Mouse (Mus musculus) liver, embryonic 13.5 days (tissue): Measurements from ENCODE around the gene Zc2hc1b. TPM values are rescaled to one million over a fixed set of nuclear protein-coding genes. Genes with fewer than 3 reads are reported as not detected.

Experiments
- ATAC-seq: fragments of 200-750 bp; cut with Nextera tagmentation; 2 replicates; pipeline ENCODE4 v1.8.0; 2017; ENCODE audit warnings: low read depth, mild to moderate bottlenecking, moderate number of reproducible peaks, moderate library complexity
- DNase-seq: peaks from one replicate; pipeline ENCODE4 v3.0.0; 2022
- H3K27ac ChIP-seq: fragments of 300-500 bp; sonication (generic); 2 replicates; pipeline ENCODE4 v1.5.1; 2015; ENCODE audit warnings: moderate library complexity, mild to moderate bottlenecking, inconsistent platforms
- H3K27me3 ChIP-seq: fragments of 300-500 bp; sonication (generic); 2 replicates; pipeline ENCODE4 v1.6.1; 2015; ENCODE audit warnings: mild to moderate bottlenecking, inconsistent platforms
- H3K36me3 ChIP-seq: fragments of 300-500 bp; sonication (generic); 2 replicates; pipeline ENCODE4 v1.6.1; 2015; ENCODE audit warnings: mild to moderate bottlenecking, inconsistent platforms
- H3K4me1 ChIP-seq: fragments of 300-500 bp; sonication (generic); replicated peaks from 2 replicates; pipeline ENCODE4 v1.6.1; 2015; ENCODE audit warnings: inconsistent platforms
- H3K4me2 ChIP-seq: fragments of 300-500 bp; sonication (generic); 2 replicates; pipeline ENCODE4 v1.6.1; 2015; ENCODE audit warnings: inconsistent platforms, mild to moderate bottlenecking, moderate library complexity
- H3K4me3 ChIP-seq: fragments of 300-500 bp; sonication (generic); replicated peaks from 2 replicates; pipeline ENCODE4 v1.5.1; 2015; ENCODE audit warnings: mild to moderate bottlenecking, inconsistent platforms
- H3K9ac ChIP-seq: fragments of 300-500 bp; sonication (generic); 2 replicates; pipeline ENCODE4 v1.6.1; 2015; ENCODE audit warnings: mild to moderate bottlenecking, inconsistent platforms
- H3K9me3 ChIP-seq: fragments of 300-500 bp; sonication (generic); replicated peaks from 2 replicates; pipeline ENCODE4 v1.6.1; 2016; ENCODE audit warnings: inconsistent platforms
- WGBS: fragments of 180-500 bp; shearing (Covaris S2); methylation state at CpG from one replicate; pipeline ENCODE4 v1.1.7; 2015; ENCODE audit not compliant: insufficient replicate concordance; 5-methylcytosine and 5-hydroxymethylcytosine counted together
- polyA plus RNA-seq: library from polyadenylated mRNA; unstranded; fragments of >200 nt; fragmentation: Nextera tagmentation; extraction: Ambion mirVana; gene quantifications from 2 replicates; pipeline ENCODE4 v1.2.1, GENCODE M21; 2015

Zc2hc1b gene
- polyA plus RNA-seq, 1 experiment from 2014 or later: not detected

DNA sequence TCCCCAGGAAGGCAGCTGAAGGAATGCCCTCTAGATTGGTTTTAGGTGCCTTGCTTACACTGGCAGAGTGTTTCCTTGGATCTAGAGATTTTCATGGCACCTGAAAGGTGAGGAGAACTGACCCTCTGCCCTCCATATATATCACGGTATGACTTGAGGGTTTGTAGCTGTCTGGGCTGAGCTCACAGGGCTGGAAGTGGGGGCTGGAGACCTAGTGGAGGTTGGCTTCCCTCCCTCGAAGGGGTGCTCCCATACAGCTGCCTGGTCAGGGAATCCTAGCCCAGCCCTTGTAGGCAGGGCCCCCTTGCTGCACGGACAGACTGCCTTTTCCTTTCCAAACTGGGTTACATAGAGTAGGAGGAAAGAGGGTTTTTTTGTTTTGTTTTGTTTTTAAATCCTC, 65.0 kb downstream of the Zc2hc1b start:
- DNase-seq (no peak), ATAC-seq (no peak)
- 43% methylated on average over 3 of the region's 3 CpGs for WGBS
- Histone ChIP-seq H3K27ac (no peak overlapping the region), H3K4me2 (no peak overlapping the region), H3K4me3 (no peak overlapping the region), H3K9me3 (no peaks in the 10 kb centered on the region), H3K27me3 (no peaks in the 10 kb centered on the region), H3K9ac (no peak overlapping the region), H3K36me3 (no peaks in the 10 kb centered on the region), H3K4me1 (no peaks in the 10 kb centered on the region)

DNA sequence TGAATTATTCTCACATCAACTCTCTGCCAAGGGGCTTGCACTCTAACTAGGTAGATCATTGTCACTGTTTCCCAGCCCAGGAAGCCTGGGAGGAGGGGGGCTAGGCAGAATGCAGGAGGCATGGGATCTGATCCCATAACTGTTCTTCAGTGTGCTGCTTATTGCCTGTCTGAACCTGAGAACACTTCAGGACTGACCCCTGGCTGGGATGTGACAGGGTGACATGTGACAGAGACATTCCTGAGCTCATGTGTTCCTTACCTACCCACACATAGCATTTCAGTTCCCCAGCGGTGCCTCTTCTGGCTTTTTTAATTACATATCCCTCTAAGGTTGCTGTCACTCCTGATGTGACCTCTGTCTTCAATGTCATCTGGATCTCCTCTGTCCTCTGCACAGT, 68.0 kb downstream of the Zc2hc1b start:
- Histone ChIP-seq H3K27ac (no peak overlapping the region), H3K9ac (no peak overlapping the region), H3K4me1 (no peaks in the 10 kb centered on the region), H3K4me2 (no peak overlapping the region), H3K27me3 (no peaks in the 10 kb centered on the region), H3K4me3 (no peak overlapping the region), H3K9me3 (no peaks in the 10 kb centered on the region), H3K36me3 (no peaks in the 10 kb centered on the region)
- DNase-seq: no peak
- ATAC-seq: no peak
- 48% methylated on average over 1 of the region's 1 CpGs for WGBS

DNA sequence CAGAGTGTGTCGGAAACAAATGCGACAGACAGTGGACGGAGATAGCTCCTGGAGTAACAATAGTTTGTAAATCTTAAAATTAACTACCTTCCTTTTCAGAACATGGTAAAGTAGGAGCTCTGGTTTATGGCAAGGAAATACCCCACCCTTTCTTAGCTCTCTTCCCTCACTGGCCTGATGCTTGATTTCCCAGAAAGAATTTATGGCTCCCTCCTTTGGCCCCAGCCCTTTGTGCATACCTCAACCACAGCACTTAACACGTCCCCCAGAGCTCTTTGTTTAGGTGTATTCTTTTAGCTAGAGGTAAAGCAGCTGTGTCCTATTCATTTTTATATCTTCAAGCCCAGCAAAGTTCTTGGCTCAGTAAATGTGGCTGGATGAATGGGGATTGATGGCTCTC, 69.0 kb downstream of the Zc2hc1b start:
- Histone ChIP-seq H3K4me3 (no peak overlapping the region), H3K4me1 (no peaks in the 10 kb centered on the region), H3K36me3 (no peaks in the 10 kb centered on the region), H3K27me3 (no peaks in the 10 kb centered on the region), H3K4me2 (no peak overlapping the region), H3K9me3 (no peaks in the 10 kb centered on the region), H3K27ac (no peak overlapping the region), H3K9ac (no peak overlapping the region)
- DNase-seq (no peak), ATAC-seq (no peak)
- WGBS: 70% methylated on average over 4 of the region's 4 CpGs

DNA sequence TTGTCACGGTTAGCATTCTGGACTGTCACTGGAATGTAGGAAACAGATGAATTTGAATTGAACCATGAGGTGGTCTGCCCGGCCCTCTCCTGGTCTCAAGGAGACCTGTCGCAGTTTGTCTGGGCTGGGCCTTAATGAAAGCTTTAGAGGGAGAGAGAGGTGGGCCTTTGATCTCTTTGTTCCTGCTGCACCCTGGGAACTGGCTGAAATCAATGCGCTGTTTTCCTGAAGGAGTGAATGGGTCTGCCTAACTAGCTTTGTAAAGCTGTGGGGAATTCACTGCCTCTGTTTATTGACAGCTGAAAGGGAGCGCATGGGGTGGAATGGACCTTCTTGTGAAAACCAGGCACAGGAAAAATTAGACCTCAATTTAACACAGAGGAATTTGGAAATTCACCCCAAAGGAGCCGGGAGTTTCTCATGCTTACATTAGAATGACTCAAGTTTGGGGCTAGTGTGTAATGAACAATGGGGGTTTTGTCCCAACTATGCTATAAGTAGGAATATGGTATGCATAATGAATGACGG, 69.7 kb downstream of the Zc2hc1b start:
- Histone ChIP-seq H3K27me3 (no peaks in the 10 kb centered on the region), H3K4me1 (no peaks in the 10 kb centered on the region), H3K9me3 (no peaks in the 10 kb centered on the region), H3K27ac (no peak overlapping the region), H3K4me2 (no peak overlapping the region), H3K36me3 (no peaks in the 10 kb centered on the region), H3K4me3 (no peak overlapping the region), H3K9ac (no peak overlapping the region)
- 64% methylated on average over 7 of the region's 7 CpGs for WGBS
- DNase-seq: no peak
- ATAC-seq: no peak

DNA sequence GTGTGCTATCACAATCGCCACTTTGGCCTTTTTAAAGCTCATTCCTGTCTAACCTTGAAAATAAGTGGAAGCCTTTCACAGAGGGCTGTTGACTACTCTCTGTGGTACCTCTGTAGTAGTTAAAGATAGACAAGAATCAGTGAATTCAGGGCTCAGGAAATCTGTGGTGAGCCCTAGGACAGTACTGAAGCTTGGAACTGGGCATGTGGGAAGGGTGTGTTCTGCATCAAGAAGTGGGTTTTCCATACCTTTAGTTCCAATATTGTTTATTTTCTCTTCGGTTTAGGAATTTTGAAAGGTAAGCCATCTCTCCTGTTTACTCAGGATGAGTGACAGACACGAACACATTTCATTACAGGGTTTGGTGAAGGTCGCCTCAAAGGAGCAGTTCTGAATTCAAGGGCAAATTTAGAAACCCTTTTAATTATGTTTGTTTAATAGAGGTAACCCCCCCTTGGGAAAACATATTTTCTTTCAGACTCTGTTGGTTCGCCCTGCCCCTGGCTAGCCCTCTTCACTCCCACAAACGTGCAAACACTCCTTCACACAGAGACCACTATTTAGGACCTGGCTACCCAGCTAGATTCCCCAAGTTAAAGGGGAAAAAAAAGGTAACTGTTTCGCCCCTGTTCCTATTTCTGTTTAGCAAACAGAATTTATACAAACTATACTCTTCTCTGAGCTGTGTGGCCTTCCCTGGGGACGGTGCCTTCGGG, 70.8 kb downstream of the Zc2hc1b start:
- no peaks in the 10 kb centered on the region for H3K27me3 ChIP-seq
- 63% methylated on average over 9 of the region's 9 CpGs for WGBS
- no peak overlapping the region for H3K4me3 ChIP-seq
- ATAC-seq (no peak), DNase-seq (no peak)
- H3K4me2 ChIP-seq: no peak overlapping the region
- H3K4me1 ChIP-seq: no peaks in the 10 kb centered on the region
- no peaks in the 10 kb centered on the region for H3K9me3 ChIP-seq
- no peaks in the 10 kb centered on the region for H3K36me3 ChIP-seq
- no peak overlapping the region for H3K9ac ChIP-seq
- H3K27ac ChIP-seq: no peak overlapping the region

DNA sequence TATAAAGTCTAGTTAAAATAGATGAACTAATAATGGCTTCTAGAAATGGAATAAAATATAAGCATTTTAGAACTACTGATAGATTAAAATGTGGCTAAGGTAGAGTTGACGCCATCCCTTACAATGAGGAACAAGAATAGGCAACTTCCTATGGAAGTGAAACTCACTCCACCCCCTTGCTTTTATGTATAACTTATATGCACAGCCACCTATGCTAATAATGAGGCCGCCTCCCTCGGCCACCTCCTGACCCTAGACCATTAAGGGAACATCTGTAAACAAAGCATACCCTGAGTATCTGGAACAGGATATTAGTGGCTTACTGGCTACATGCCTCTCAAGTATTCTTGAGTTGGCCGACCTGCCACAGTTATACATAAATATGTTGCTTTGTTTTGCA, 74.0 kb downstream of the Zc2hc1b start:
- no peak overlapping the region for H3K9ac ChIP-seq
- no peaks in the 10 kb centered on the region for H3K27me3 ChIP-seq
- no peaks in the 10 kb centered on the region for H3K9me3 ChIP-seq
- H3K4me2 ChIP-seq: no peak overlapping the region
- H3K4me1 ChIP-seq: no peaks in the 10 kb centered on the region
- H3K4me3 ChIP-seq: no peak overlapping the region
- no peaks in the 10 kb centered on the region for H3K36me3 ChIP-seq
- 59% methylated on average over 4 of the region's 4 CpGs for WGBS
- H3K27ac ChIP-seq: no peak overlapping the region
- ATAC-seq (no peak), DNase-seq (no peak)

DNA sequence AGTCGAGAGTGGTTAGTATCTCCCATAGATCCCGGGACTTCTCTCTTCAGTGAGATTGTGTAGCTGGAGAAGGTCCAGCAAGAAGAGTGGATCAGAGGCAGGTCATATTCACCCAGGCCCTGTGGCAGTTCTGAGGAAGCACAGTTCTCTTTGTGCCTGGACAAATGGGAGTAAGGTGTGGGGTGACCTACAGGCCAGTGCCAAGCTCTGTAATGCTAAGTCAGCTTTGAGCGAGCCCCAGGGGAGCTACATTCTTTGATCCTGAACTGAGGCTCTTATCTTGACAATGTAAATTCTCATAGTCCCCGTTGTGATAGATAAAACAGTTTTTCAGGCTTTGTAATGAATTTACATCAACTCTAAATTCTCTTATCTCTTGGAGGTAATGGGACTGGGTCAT, 75.5 kb downstream of the Zc2hc1b start:
- Histone ChIP-seq H3K9me3 (no peaks in the 10 kb centered on the region), H3K4me1 (no peaks in the 10 kb centered on the region), H3K4me2 (no peak overlapping the region), H3K27me3 (no peaks in the 10 kb centered on the region), H3K9ac (no peak overlapping the region), H3K4me3 (no peak overlapping the region), H3K27ac (no peak overlapping the region), H3K36me3 (no peaks in the 10 kb centered on the region)
- 50% methylated on average over 4 of the region's 4 CpGs for WGBS
- DNase-seq (no peak), ATAC-seq (no peak)

DNA sequence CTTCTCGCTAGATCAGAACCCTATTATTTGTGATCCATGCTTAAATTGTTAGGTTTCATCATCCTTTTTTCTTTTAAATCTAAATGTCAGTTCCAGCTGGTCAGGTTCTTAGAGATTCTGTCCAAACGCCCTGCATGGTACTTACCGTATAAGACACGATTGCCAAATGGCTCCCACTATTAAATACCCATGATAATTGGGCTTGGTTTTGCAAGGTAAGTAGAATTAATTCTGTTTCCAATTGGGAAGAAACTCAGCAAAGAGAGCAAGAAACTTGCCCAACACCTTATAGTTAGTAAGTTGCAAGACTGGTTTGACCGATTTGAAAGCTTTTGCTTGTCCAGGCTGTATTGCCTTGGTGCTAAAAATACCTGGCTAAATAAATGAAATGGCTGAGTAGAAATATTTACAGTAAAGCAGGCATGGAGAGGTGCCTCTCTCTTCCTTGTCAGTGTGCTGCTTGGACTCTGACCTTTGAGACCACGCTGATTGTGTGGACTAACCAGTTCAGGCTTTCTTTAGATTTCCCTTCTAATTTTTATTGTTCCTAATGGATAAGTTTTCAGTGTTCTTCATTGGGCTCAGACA, 77.7 kb downstream of the Zc2hc1b start:
- no peaks in the 10 kb centered on the region for H3K36me3 ChIP-seq
- H3K4me2 ChIP-seq: no peak overlapping the region
- no peak overlapping the region for H3K9ac ChIP-seq
- no peak overlapping the region for H3K27ac ChIP-seq
- H3K4me3 ChIP-seq: no peak overlapping the region
- no peaks in the 10 kb centered on the region for H3K27me3 ChIP-seq
- DNase-seq (no peak), ATAC-seq (no peak)
- H3K9me3 ChIP-seq: no peaks in the 10 kb centered on the region
- 69% methylated on average over 6 of the region's 6 CpGs for WGBS
- H3K4me1 ChIP-seq: no peaks in the 10 kb centered on the region

Other genes with a start within 250 kb of the Zc2hc1b start
- gene Stx11, start 213.7 kb downstream of the Zc2hc1b start, polyA plus RNA-seq: 12.5 and 13.6 TPM in 2 replicates
- 26.0 and 28.3 TPM in 2 replicates for gene Sf3b5, start 172.7 kb downstream of the Zc2hc1b start, polyA plus RNA-seq
- 26.6 and 31.7 TPM in 2 replicates for gene Plagl1, start 117.5 kb downstream of the Zc2hc1b start, polyA plus RNA-seq
- gene Ltv1, start 15.1 kb upstream of the Zc2hc1b start, polyA plus RNA-seq: 54.5 and 57.5 TPM in 2 replicates